Mouse (Mus musculus): ENCODE measurements around the gene Mutyh. TPM values are rescaled to one million over a fixed set of nuclear protein-coding genes. Genes with fewer than 3 reads are reported as not detected.

Mutyh gene
- 1 to 10 TPM; 1.6 to 3.0 TPM for total RNA-seq (2021)

DNA sequence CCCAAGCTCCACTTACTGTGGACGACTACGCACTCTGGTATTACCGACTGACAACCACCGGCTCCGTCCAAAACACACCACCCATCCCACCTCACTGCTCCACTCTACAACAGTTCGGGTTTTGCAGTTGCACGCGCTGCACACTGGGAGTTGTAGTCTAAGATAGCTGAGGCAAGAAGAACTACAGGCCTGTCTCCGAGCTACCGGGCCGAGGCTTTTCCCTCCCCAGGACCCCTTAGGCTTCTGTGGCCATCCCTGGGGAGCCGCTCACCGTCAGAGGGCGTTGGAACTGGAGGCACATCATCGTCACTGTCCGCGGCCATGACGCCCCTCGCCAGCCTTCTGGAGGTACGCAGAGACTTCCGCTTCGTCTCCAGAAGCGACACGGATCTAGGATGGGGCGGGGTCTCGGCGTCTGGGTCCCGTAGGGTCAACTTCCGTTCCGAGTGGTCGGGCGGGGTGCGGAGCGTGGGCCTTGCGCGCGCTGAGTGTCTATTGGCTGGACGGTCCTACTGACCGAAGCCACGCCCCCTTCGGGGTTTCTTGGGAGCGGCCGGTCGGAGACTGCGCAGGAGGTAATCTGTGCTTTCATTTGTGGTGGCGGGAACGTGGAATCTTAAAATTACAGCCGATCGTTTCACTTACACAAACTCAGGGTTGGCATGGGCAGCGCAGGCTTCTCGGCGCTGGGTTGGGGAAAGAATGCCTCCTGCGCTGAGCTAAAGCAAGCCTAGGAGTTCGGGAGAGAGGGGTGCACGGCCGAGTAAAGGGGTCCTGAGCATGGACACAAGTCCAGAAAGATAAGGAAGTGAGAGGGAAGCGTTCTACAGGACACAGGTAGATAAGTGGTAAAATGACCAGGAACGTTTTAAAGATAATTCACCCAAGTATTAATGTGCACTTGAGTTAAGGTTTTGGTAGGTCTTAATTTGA, at the start of gene Mutyh, which contains the start of gene Toe1:
Gene Mutyh, plus strand, starts transcription at position 527 of the 933 bp plus-strand sequence.
Gene Toe1, minus strand, starts transcription at position 444 of the 933 bp plus-strand sequence.
- intact Hi-C loops (cut with DNase I) = no loop called here

DNA sequence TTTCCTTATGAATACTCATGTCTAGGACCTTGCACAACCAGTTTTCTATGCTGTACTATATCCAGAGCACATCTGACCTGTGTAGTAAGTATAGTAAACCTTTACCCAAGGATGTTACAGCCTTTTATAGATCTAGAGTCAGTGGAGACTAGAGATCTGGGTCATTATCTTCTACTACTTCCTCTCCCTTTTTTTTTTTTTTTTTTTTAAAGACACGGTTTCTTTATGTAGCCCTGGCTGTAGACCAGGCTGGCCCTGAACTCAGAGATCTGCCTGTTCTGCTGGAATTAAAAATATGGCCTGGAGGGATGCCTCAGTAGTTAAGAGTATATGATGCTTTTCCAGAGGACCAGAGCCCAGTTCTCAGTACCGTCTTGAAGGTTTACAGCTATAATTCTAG, 45.6 kb upstream of the Mutyh start:
- intact Hi-C loops (cut with DNase I) = no loop called here
- DNase-seq (ENCODE audit: low spot score in 2 of 2) = no peak

More for the DNA sequence above, at the start of gene Mutyh, which contains the start of gene Toe1:
- peak; percentile 90 for DNase-seq (ENCODE audit: low spot score in 2 of 2)

DNA sequence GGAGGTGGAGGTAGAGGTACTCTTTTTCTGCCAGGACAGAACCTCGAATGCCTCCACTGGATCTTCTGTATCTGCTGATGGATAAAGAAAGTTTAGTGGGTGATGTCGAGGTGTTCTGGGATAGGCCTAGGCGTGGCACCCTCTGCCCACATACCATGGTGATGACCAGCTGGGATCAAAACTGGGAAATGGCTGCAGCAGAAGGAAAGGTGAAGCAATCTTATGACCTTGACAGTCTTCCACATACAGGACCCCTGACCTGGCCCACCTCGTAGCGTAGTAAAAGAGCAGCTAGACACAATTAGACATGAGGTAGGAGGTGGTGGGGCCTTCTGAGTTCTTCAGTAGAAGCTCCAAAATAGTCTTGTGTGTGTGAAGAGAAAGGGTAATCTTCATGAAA, 43.5 kb upstream of the Mutyh start:
- DNase-seq (ENCODE audit: low spot score in 2 of 2) = no peak
- intact Hi-C loops (cut with DNase I) = no loop called here

DNA sequence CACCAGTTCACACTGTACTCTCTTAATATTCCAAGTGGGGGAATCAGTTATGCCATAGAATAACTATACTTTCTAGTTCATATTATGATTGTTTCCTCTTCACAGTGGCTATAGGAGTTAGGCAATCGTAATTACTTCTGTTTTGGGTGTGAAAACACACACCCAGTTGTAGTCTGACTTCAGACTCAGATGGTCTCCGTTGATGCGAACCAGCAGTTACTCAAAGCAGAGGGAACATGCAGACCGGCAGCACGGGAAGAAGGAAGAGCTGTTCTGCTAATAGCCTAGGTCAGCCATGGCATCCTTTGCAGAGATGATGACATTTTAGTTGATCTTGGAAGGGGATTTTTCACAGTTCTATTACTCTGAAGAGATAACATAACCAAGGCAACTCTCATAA, 39.0 kb upstream of the Mutyh start:
- intact Hi-C loops (cut with DNase I) = no loop called here
- DNase-seq (ENCODE audit: low spot score in 2 of 2) = no peak

DNA sequence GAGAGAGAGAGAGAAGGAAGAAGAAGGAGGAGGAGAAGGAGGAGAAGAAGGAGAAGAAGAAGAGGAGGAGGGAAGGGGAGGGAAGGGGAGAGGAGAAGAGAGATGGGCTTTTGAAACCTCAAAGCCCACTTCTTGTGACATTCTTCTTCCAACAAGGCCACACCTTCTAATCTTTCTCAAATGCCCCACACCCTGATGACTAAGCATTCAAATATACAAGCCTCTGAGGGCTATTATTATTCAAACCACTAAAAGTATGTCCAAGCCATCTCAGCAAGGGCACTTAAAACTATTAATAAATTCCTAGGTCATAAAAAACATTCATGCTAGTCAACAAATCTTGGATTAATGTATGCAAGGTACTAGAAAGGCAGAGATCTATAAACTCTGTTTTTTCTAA, 38.5 kb upstream of the Mutyh start:
- intact Hi-C loops (cut with DNase I) = no loop called here
- no peak for DNase-seq (ENCODE audit: low spot score in 2 of 2)

DNA sequence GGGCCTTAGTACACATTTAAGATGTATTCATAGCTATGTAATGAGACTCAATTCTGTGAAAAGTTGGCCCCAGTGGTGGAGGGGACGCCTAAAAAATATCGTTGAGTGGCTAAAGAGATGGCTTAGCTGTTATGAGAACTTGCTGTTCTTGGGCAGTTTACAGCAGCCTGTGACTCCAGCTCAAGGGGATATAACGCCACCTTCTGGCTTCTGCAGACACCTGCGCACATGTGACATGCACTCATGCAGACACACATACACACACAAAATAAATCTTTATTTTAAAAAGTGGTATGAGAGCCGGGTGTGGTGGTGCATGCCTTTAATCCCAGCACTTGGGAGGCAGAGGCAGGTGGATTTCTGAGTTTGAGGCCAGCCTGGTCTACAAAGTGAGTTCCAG, 31.1 kb upstream of the Mutyh start:
- intact Hi-C loops (cut with DNase I) = no loop called here

DNA sequence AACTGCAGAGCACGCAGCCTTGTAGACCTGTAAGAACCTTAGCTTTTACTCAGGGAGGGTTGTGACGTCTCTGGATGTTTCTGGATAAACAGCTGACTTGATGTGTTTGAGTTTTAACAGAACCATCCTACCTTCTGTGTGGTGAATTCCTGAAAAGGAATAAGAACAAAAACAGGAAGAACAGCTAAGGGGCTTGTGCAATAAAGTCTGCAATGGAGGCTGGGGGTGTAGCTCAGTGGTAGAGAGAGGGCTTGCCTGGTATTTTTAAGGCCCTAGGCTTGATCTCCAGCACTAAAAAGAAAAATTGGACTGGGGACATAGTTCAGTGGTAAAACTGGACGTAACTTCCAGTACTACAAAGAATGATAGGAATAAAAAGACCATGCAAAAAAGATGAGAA, 30.4 kb upstream of the Mutyh start:
- DNase-seq (ENCODE audit: low spot score in 2 of 2) = no peak
- intact Hi-C loops (cut with DNase I) = no loop called here

More for the DNA sequence above, 31.1 kb upstream of the Mutyh start:
- DNase-seq (ENCODE audit: low spot score in 2 of 2) = no peak

DNA sequence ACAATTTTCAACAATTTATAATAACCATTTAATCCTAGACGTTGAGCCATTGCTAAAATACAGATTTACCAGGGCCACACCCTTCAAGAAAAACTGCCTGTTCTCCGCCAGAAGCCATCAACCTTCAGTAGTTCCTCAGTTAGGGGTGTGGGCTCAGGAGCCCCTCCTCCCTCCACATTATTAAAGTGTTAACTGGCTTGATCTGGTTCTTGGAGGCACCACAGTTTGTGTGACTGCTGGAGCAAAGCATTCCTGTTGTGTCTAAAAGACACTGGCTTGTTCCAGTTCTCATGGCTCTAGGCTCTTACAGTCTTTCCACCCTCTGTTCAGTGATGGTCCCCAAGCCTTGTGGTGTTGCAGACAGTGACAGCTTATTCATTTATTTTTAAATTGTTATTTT, 27.0 kb upstream of the Mutyh start:
- intact Hi-C loops (cut with DNase I) = no loop called here
- DNase-seq (ENCODE audit: low spot score in 2 of 2) = no peak

DNA sequence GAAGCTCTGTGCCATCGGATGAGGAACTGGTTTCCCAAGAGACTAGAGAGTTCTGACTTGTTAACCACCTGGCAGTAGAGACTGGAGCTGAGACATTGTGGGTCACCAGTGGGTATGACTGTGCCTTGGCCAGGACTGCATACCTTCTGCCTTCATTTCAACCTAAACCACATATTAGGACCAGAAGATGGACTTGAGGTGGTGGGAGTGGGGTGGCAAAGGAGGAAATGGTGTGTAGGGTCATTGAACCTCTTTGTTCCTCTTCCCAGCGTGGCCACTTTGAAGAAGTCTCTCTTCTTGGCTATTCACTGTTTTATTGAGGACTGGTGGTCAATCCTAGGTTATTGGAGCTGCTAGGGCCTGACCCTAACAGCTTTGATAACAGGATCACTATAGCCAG, 26.2 kb upstream of the Mutyh start:
- intact Hi-C loops (cut with DNase I) = no loop called here
- no peak for DNase-seq (ENCODE audit: low spot score in 2 of 2)

DNA sequence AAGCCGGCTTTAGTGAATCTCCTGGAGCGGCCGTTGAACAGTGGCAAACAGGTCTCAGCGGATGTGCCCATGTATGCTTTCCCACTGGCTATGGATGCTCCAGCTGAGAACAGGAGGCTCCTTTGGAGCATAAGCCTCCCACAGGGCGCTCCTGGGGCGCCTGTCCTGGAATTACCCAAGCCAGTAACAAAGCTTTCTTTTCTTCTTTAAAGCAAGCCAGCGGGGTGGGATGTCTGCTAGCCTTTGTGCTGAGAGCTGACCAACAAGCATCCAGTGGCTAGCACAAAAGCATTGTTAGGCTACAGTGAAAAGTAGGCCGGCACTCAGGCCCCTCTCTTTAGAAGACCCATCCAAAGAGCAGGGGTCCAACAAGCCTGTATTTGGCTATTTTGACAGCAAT, 25.4 kb upstream of the Mutyh start:
- no peak for DNase-seq (ENCODE audit: low spot score in 2 of 2)
- intact Hi-C loops (cut with DNase I) = no loop called here

DNA sequence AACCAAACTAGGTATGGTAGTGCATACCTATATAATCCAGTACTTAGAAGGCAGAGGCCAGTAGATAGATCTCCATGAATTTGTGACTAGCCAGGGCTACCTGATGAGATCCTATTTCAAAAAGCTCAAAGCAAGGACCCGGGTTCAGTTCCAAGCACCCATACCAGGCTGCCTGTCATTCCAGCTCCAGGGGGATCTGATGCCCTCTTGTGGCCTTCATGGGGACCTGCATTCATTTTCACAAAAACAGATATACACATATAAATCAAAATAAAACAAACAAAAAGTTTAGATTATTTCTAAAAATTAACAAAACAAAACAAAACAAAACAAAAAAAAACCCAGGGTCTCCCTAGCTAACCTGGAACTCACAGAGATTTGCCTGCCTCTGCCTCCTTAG, 20.9 kb upstream of the Mutyh start:
- DNase-seq (ENCODE audit: low spot score in 2 of 2) = no peak
- intact Hi-C loops (cut with DNase I) = no loop called here

DNA sequence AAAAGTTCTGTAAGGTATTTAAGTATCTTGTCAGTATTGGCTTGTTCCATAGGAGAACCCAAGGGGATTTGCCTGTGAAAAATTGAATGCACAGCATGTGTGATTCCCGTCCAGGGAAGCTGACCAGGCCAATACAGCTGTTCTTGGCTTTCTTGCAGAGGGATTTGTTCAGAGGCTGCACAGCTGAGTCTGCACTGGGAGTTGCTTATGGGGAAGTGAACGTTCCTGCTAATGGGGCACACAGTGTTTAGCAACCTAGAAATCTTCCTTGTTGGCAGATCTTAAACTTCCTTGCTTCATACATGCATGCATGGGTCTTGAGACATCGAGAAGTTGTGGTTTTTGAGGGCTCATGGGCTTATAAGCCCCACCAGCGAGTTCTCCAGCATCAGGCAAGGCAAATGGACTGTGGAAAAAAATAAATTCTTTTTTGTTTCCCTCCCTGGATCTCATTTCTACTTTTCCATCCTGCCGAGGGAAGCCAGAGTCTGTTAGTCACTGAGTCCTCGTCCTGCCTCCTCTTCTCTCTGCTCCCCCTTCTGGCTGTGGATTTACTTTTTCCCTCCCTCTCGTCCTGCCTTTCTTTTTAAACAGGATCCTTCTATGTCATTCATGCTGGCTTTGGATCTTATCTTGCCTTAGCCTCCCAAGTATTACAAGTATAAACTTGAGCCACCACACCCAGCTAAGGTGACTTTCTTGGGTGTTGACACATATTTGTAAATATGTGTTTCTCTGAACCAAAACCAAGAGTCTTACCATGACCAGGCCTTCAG, 19.4 kb upstream of the Mutyh start:
- intact Hi-C loops (cut with DNase I) = no loop called here
- no peak for DNase-seq (ENCODE audit: low spot score in 2 of 2)

DNA sequence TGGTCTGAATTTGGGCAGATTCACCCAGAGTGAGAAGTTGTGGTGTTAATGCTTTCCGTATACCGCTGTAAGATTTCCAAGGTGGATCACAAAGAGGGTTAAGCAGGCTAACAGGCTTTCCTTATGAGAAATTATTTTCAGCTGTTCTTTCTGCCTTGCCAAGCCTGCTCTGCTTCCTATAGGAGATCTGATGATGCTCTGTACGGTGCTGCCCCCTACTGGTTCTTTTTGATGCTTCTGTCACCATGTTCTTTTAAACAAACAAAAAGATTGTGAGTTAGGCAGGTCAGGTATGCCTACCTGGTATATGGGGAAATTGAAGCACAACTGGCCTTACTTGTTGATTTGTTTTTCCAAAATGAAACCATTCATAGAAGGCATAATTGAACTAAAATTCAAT, 18.6 kb upstream of the Mutyh start:
- intact Hi-C loops (cut with DNase I) = loop anchor here (1.0 kb wide), 1 partner anchor 70 kb away; no protein-coding TSS in a partner anchor
- DNase-seq (ENCODE audit: low spot score in 2 of 2) = peak; percentile 61 to 80

DNA sequence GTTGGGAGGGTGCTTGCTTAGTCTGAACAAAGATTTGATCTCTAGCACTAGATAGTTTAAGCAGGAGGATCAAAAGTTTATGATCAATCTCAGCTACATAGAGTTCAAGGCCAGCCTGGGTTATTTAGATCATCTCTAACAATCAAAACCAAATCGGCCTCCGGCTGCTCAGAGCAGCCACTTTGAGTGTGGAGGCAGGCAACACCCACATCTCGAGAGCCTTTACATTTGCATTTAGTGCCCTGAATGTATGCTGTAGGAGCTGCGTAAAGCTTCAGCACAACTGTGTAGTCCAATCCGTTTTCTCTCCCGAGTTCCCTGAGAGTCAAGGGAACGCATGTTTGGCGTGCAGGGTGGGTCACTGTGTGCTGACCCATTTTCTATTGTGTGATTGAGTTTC, 15.1 kb upstream of the Mutyh start:
- intact Hi-C loops (cut with DNase I) = no loop called here
- no peak for DNase-seq (ENCODE audit: low spot score in 2 of 2)

DNA sequence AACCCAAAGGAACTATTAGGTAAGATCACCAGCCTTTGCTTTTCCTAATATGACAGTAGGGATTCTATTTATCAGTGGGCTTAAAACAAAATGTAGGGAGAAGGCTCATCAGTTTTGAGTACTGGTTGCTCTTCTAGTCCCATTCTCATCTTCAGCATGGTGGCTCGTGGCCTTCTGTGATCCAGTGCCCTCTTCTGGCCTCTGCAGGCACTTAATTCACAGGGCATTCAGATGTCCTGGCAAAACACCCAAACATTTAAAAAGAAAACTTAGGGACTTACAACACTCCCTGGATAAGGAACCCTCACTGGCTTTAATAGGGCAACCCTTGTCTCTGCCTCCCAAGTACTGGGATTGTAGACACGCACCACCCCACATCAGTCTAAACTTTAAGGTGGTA, 13.2 kb upstream of the Mutyh start:
- no peak for DNase-seq (ENCODE audit: low spot score in 2 of 2)
- intact Hi-C loops (cut with DNase I) = no loop called here

DNA sequence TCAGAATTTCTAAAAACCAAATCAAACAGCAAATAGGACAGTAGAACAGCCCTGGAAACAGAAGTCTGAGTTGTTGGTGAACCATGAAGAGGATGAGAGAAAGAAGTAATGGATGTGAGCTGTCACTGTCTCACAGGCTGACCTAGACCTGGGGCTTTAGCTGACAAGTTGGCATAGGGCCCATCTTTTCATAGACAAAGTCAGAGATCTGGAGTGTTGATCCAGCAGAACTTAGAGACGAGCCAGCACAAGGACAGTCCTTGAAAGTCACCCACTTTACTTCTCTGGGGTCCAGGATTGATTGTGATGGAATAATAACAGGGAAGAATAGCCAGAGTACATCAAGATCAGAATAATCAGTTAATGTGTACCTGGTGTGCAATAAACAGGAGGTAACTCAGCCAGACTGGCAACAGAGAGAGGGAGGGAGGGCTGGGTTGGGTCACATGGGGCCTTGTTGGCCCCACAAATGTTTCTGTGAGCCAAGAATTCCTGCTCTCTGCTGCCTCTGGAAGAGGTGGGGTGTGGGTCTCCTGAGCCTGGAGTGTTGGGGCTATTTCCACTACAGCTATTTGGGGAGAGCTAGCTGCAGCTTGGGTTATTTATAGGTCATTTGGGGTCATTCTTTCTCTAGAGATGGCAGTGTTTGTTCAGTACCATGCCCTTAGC, 10.9 kb upstream of the Mutyh start:
- no peak for DNase-seq (ENCODE audit: low spot score in 2 of 2)
- intact Hi-C loops (cut with DNase I) = no loop called here

DNA sequence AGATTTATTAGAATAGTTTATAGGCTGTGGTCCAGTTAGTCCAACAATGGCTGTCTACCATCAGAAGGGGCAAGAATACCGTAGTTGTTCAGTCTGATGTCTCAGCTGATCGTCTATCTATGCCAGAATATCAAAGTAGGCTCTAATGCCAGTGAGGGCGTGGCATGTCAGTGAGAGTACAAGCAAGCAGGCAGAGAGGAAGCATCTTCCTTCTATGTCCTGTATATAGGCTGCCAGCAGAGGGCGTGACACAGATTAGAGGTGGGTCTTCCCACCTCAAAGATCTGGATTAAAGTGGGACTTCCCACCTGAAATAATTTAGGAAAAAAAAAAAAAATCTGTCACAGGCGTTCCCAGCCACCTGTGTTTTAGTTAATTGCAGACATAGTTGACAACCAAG, 7.6 kb upstream of the Mutyh start:
- no peak for DNase-seq (ENCODE audit: low spot score in 2 of 2)
- intact Hi-C loops (cut with DNase I) = no loop called here

DNA sequence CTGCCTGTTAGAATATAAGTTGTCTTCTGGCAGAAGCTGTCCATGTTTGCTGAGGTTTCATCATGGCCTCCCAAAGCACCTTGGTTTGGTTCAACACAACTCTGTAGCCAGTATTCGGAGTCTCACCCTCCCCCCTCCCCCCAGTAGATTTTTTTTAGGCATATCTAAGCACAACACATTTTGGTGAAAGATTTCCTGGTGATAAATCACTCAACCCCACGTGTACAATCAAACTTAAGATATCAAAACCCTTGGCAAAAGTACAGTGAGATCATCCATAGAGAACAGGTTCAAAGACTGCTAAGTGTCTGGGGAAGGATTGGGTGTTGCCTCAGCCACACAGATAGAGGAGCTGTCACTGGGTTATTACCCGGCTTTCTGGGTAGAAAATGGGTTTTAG, 3.5 kb downstream of the Mutyh start:
- intact Hi-C loops (cut with DNase I) = no loop called here
- DNase-seq (ENCODE audit: low spot score in 2 of 2) = no peak

DNA sequence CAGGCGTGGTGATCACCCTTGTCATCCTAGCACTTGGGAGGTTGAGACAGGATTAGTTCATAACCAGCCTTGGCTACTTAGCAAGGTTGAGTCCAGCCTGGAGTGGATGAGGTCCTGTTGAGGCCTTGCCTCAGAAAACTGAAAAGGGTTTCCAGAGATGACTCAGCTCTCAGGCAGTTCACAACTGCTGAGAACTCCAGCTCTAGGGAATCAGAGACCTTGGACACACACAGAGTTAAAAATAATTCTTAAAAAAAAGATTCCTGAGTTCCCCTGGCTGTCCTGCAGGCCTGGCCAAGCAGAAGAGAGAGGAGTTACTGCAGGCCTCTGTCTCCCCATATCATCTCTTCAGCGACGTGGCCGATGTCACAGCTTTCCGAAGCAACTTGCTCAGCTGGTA, 7.8 kb downstream of the Mutyh start:
- DNase-seq (ENCODE audit: low spot score in 2 of 2) = no peak
- intact Hi-C loops (cut with DNase I) = no loop called here

DNA sequence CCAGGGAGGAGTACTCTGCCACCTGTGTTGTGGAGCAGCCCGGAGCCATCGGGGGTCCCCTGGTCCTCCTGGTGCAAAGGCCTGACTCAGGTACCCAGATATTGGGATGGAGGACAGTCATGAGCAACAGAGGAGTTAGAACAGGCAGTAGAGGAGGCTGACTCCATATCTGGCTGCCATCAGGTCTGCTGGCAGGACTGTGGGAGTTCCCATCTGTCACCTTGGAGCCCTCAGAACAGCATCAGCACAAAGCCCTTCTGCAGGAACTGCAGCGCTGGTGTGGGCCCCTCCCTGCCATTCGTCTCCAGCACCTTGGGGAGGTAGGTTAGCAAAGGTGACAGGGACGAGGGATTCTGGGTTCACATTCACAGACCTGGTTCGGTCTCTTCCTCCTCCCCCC, 10.0 kb downstream of the Mutyh start:
- intact Hi-C loops (cut with DNase I) = no loop called here
- DNase-seq (ENCODE audit: low spot score in 2 of 2) = no peak

Measured in left cerebral cortex, postnatal 36 days (tissue).